ENCODE assay signal across 1 mouse cellular context in genomic region chr2:172441176-172441575, GRCm38 (mm10).
TF ChIP-seq lines count a peak whose summit lies in the region.

No protein-coding gene starts in this region.

TF ChIP-seq in MEL, 35 proteins besides CTCF, POLR2A, EP300 and RAD21 (continued from another document):
- TF ChIP-seq USF2 (IDR thresholded peaks at IDR 0.05; ENCODE audit: borderline replicate concordance in 1 of 2, insufficient read depth in 1 of 2, low read depth in 1 of 2, low read length in 2 of 2), result peak; percentile 73 to 78
